Mouse (Mus musculus): ENCODE data around the gene Nmt1. TPM values are rescaled to one million over a fixed set of nuclear protein-coding genes. Genes with fewer than 3 reads are reported as not detected.

The Nmt1 gene
- polyA plus RNA-seq (2016; fragmentation: Nextera tagmentation; extraction: Ambion mirVana) = 58.4 and 59.0 TPM in 2 replicates

GRCm38 (mm10) chr11:103028176-103028891, at the start of gene Nmt1, which contains the start of gene Dcakd:
Nmt1 (plus strand) TSS chr11:103028190.
Dcakd (minus strand) TSS chr11:103028333.
- H3K27me3 ChIP-seq (ENCODE audit: insufficient read depth, poor library complexity, severe bottlenecking) = no peaks in the 10 kb centered on the region
- H3K4me1 ChIP-seq = peaks cover 31% of the 10 kb centered on the region
- DNase-seq (ENCODE audit: low spot score) = peak; percentile 98
- H3K36me3 ChIP-seq = peaks cover 27% of the 10 kb centered on the region
- H3K4me3 ChIP-seq = peak within 1 kb of the TSS; percentile 77
- no peaks in the 10 kb centered on the region for H3K9me3 ChIP-seq
- H3K27ac ChIP-seq = peak within 1 kb of the TSS; percentile 90
- WGBS = under 1% methylated on average over 36 of the region's 36 CpGs

DNA sequence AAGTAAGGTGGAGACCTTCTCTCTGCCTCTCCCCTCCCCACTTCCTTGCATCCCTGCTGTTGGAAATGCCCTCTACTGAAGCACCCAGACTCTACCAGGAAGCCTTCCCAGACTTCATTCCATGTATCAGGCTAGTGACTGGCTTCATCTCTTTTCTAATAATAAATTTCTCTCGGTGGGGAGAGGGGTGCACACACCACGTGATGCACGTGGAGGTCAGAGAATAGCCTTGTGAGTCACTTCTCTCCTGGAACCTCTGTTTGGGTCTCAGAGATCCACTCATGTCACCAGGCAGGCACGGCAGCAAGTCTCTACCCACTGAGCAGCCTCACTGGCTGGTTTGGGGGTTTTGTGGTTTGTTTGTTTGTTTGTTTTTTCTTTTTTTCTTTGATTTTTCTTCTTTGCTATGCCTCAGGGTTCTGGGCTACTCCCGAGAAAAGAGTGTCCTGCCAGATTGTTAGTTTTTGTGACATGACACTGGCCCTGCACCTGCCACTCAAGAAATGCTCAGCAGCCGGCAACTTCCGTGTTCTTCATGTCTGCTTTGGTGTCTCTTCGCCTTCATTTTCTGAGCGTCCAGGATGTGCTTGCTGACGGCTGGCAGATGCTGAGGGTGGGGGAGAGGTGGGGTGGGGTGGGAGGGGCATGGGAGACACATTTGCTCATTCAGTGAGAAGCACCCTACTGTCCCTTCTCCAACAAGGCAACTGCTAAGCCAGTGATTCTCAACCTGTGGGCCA, 46.7 kb upstream of the Nmt1 start:
- WGBS = 57% methylated on average over 10 of the region's 10 CpGs
- H3K4me1 ChIP-seq = peaks cover 10% of the 10 kb centered on the region

DNA sequence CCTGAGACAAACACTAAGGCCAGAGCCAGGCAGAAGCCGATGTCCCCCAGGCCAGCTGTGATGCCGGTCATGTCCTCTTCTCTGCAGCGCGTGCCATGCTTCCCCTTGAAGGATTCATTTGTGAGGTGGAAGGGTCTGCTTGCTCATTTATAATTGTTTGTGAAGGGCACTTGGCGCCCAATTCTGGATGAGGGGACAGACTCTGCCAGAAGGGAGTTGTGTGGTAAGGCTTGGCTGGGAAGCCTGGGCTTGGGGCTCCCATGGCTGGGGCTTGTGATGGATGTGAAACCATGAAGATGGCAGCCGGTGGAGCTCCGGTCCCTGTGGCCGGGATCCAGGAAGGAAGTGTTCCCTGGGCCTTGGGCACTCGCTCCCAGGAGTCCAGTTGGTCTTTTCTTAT, 43.9 kb upstream of the Nmt1 start:
- Histone ChIP-seq H3K4me3 (no peak overlapping the region), H3K27me3 (ENCODE audit: insufficient read depth, poor library complexity, severe bottlenecking) (peaks cover 56% of the 10 kb centered on the region), H3K27ac (no peak overlapping the region), H3K4me1 (no peaks in the 10 kb centered on the region), H3K36me3 (no peaks in the 10 kb centered on the region), H3K9me3 (no peaks in the 10 kb centered on the region)
- WGBS = 82% methylated on average over 9 of the region's 9 CpGs
- no peak for DNase-seq (ENCODE audit: low spot score)

More for the DNA sequence above, 46.7 kb upstream of the Nmt1 start:
- DNase-seq (ENCODE audit: low spot score) = no peak
- Histone ChIP-seq H3K27ac (no peak overlapping the region), H3K36me3 (no peaks in the 10 kb centered on the region), H3K9me3 (no peaks in the 10 kb centered on the region), H3K27me3 (ENCODE audit: insufficient read depth, poor library complexity, severe bottlenecking) (peaks cover 36% of the 10 kb centered on the region), H3K4me3 (no peak overlapping the region)

DNA sequence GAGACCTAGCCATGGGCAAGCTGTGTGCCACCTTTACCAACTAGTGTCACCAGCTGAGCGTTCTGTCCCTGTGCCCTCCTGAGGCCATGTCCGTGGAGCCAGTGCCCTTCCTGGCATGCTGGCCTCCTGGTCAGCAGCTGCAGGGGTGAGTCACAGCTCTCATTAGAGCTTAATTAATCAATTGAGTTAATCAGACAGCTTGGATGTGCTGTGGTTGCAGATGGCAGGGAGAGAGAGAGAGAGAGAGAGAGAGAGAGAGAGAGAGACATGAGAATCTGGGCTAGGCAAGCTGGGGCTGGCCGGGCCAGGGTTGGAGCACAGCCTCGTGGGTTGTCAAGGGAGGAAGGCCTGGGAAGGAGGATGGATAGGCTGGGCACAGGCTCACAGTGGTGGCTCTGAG, 43.4 kb upstream of the Nmt1 start:
- Histone ChIP-seq H3K9me3 (no peaks in the 10 kb centered on the region), H3K4me1 (peaks cover 3% of the 10 kb centered on the region; the same call in 1 of the 2 replicates), H3K27me3 (ENCODE audit: insufficient read depth, poor library complexity, severe bottlenecking) (peaks cover 60% of the 10 kb centered on the region), H3K4me3 (no peak overlapping the region), H3K27ac (no peak overlapping the region), H3K36me3 (no peaks in the 10 kb centered on the region)
- WGBS = 55% methylated on average over 4 of the region's 4 CpGs
- no peak for DNase-seq (ENCODE audit: low spot score)

GRCm38 (mm10) chr11:102985160-102985559, 42.8 kb upstream of the Nmt1 start:
- 50% methylated on average over 6 of the region's 6 CpGs for WGBS
- H3K4me1 ChIP-seq = peaks cover 9% of the 10 kb centered on the region
- no peak overlapping the region for H3K4me3 ChIP-seq
- no peak for DNase-seq (ENCODE audit: low spot score)
- peaks cover 66% of the 10 kb centered on the region for H3K27me3 ChIP-seq (ENCODE audit: insufficient read depth, poor library complexity, severe bottlenecking)
- H3K27ac ChIP-seq = no peak overlapping the region
- H3K36me3 ChIP-seq = no peaks in the 10 kb centered on the region
- H3K9me3 ChIP-seq = no peaks in the 10 kb centered on the region

- no peaks in the 10 kb centered on the region for H3K9me3 ChIP-seq
- peaks cover 65% of the 10 kb centered on the region for H3K27me3 ChIP-seq (ENCODE audit: insufficient read depth, poor library complexity, severe bottlenecking)
- H3K4me3 ChIP-seq = peak overlapping the region; percentile 64
- no peak for DNase-seq (ENCODE audit: low spot score)
- peaks cover 28% of the 10 kb centered on the region for H3K4me1 ChIP-seq
- WGBS = 5% methylated on average over 28 of the region's 28 CpGs
- H3K27ac ChIP-seq = peak overlapping the region; percentile 72
- H3K36me3 ChIP-seq = peaks cover 10% of the 10 kb centered on the region
These were observed 38.3 kb upstream of the Nmt1 start for GRCm38 (mm10) chr11:102989641-102990151.

DNA sequence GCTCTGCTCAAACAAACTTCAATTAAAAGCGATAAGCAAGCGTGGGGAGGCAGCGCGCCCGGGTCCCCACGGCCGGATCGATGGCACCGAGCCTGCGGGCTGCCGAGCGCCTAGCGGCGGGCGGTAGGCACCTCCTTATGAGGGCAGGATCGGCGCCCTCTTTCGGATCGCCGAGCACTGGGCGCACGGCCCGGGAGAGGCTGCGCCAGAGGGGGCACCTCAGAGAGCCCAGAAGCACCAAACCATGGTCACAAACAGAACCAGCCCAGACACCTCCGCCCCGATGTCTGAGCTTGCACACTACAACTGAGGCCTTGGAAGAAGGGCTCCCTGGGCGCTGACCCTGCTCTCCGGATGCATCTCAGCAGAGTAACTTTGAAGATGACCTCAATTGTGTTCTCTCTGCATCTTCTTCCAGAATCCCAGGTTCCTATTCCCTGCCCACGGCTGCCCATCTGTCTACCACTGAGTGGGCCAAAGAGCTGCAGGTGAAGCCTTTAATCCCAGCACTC, 37.8 kb upstream of the Nmt1 start:
- no peak for DNase-seq (ENCODE audit: low spot score)
- 2% methylated on average over 29 of the region's 29 CpGs for WGBS
- peaks cover 28% of the 10 kb centered on the region for H3K4me1 ChIP-seq
- peak overlapping the region; percentile 72 for H3K27ac ChIP-seq
- H3K4me3 ChIP-seq = peak overlapping the region; percentile 64
- peaks cover 15% of the 10 kb centered on the region for H3K36me3 ChIP-seq
- peaks cover 63% of the 10 kb centered on the region for H3K27me3 ChIP-seq (ENCODE audit: insufficient read depth, poor library complexity, severe bottlenecking)
- H3K9me3 ChIP-seq = no peaks in the 10 kb centered on the region

- peaks cover 28% of the 10 kb centered on the region for H3K4me1 ChIP-seq
- peak overlapping the region; percentile 49 for H3K27ac ChIP-seq
- DNase-seq (ENCODE audit: low spot score) = no peak
- WGBS = 1% methylated on average over 16 of the region's 16 CpGs
- H3K4me3 ChIP-seq = peak overlapping the region; percentile 52
- H3K9me3 ChIP-seq = no peaks in the 10 kb centered on the region
- peaks cover 29% of the 10 kb centered on the region for H3K36me3 ChIP-seq
- peaks cover 53% of the 10 kb centered on the region for H3K27me3 ChIP-seq (ENCODE audit: insufficient read depth, poor library complexity, severe bottlenecking)
These were observed 36.3 kb upstream of the Nmt1 start for GRCm38 (mm10) chr11:102991681-102992080.

DNA sequence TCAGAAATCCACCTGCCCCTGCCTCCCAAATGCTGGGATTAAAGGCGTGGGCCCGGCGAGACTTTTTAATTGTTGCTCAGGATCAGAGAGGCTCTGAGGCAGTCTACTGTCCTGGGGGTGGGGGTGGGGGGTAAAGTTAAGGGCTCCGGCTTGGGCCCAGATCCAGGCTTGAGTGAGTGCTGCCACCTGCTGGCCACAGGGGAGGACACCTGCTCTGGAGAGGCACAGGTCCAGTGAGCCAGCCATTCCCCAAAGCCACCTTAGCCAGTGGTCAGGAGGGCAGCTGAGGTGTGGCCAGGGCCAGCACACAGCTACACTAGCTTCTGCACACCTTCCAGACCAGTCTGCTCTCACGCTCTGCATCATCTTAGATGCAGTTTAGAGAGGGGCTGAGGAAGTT, 35.0 kb upstream of the Nmt1 start:
- Histone ChIP-seq H3K36me3 (peaks cover 41% of the 10 kb centered on the region), H3K4me3 (no peak overlapping the region), H3K9me3 (no peaks in the 10 kb centered on the region), H3K27ac (no peak overlapping the region), H3K27me3 (ENCODE audit: insufficient read depth, poor library complexity, severe bottlenecking) (peaks cover 46% of the 10 kb centered on the region), H3K4me1 (peaks cover 36% of the 10 kb centered on the region)
- DNase-seq (ENCODE audit: low spot score) = peak; percentile 90
- 5% methylated on average over 5 of the region's 5 CpGs for WGBS

- H3K36me3 ChIP-seq = peaks cover 46% of the 10 kb centered on the region
- no peaks in the 10 kb centered on the region for H3K9me3 ChIP-seq
- H3K4me3 ChIP-seq = no peak overlapping the region
- peaks cover 40% of the 10 kb centered on the region for H3K27me3 ChIP-seq (ENCODE audit: insufficient read depth, poor library complexity, severe bottlenecking)
- WGBS = 60% methylated on average over 17 of the region's 17 CpGs
- DNase-seq (ENCODE audit: low spot score) = no peak
- peaks cover 42% of the 10 kb centered on the region for H3K4me1 ChIP-seq
- no peak overlapping the region for H3K27ac ChIP-seq
These were observed 34.5 kb upstream of the Nmt1 start for GRCm38 (mm10) chr11:102993420-102994029.

GRCm38 (mm10) chr11:102994952-102995351, 33.0 kb upstream of the Nmt1 start:
- H3K36me3 ChIP-seq = peaks cover 58% of the 10 kb centered on the region
- DNase-seq (ENCODE audit: low spot score) = no peak
- 92% methylated on average over 18 of the region's 18 CpGs for WGBS
- peaks cover 49% of the 10 kb centered on the region for H3K4me1 ChIP-seq
- no peak overlapping the region for H3K4me3 ChIP-seq
- H3K27me3 ChIP-seq (ENCODE audit: insufficient read depth, poor library complexity, severe bottlenecking) = peaks cover 26% of the 10 kb centered on the region
- H3K9me3 ChIP-seq = no peaks in the 10 kb centered on the region
- H3K27ac ChIP-seq = no peak overlapping the region

GRCm38 (mm10) chr11:102996385-102996784, 31.6 kb upstream of the Nmt1 start:
- WGBS = 81% methylated on average over 7 of the region's 7 CpGs
- H3K36me3 ChIP-seq = peaks cover 62% of the 10 kb centered on the region

More at GRCm38 (mm10) chr11:102996385-102996784, 31.6 kb upstream of the Nmt1 start:
- no peak overlapping the region for H3K4me3 ChIP-seq
- no peak overlapping the region for H3K27ac ChIP-seq
- H3K4me1 ChIP-seq = peaks cover 50% of the 10 kb centered on the region
- no peaks in the 10 kb centered on the region for H3K9me3 ChIP-seq
- H3K27me3 ChIP-seq (ENCODE audit: insufficient read depth, poor library complexity, severe bottlenecking) = peaks cover 12% of the 10 kb centered on the region
- no peak for DNase-seq (ENCODE audit: low spot score)

Data from heart, embryonic 10.5 days (tissue).